In genomic region chr10:91166890-91167289, GRCm38 (mm10) we compare ENCODE assay signal across 8 mouse cellular contexts. TPM values are rescaled to one million over a fixed set of nuclear protein-coding genes. Genes with fewer than 3 reads are reported as not detected.
DNase-seq lines count a peak whose midpoint lies in the region; ATAC-seq and TF ChIP-seq lines count a peak whose summit lies in the region.

No protein-coding gene starts in this region.

- peaks cover 19% of the 10 kb centered on the region for H3K4me1 ChIP-seq in embryonic facial prominence, embryonic 12.5 days
- peaks cover 11 to 29% of the 10 kb centered on the region in 2 experiments; a peak in 3 of 4 replicates for H3K4me1 ChIP-seq in heart, embryonic 14.5 days (ENCODE audit: control insufficient read depth in 2 of 2, insufficient read depth in 2 of 2, low read length in 2 of 2)
- peaks cover 22% of the 10 kb centered on the region for H3K4me1 ChIP-seq in kidney, embryonic 16.5 days (ENCODE audit: insufficient read depth, low read length)
- H3K4me1 ChIP-seq in spleen, adult 2 months (ENCODE audit: control insufficient read depth, insufficient read depth, insufficient read length) = no peaks in the 10 kb centered on the region; the same call in 1 of the 2 replicates

- H3K4me3 ChIP-seq in embryonic facial prominence, embryonic 12.5 days = no peak overlapping the region
- H3K4me3 ChIP-seq in heart, embryonic 14.5 days (ENCODE audit: control insufficient read depth in 1 of 2, insufficient read depth in 1 of 2, low read depth in 1 of 2, low read length in 2 of 2) = peak overlapping the region; percentile 30 to 95; a peak in 3 of 4 replicates
- peak overlapping the region; percentile 31 for H3K4me3 ChIP-seq in kidney, embryonic 16.5 days (ENCODE audit: low read length)
- no peak overlapping the region for H3K4me3 ChIP-seq in spleen, adult 2 months (ENCODE audit: extremely low read depth, insufficient read depth, insufficient read length)

- TF ChIP-seq POLR2A in spleen, adult 2 months (IDR thresholded peaks at IDR 0.05; ENCODE audit: low read depth, low read length) = no peak

- peak; percentile 45 for ATAC-seq in Patski
- ATAC-seq in embryonic facial prominence, embryonic 12.5 days (ENCODE audit: insufficient number of reproducible peaks, insufficient read depth, low FRiP score, low TSS enrichment) = no peak
- ATAC-seq in heart, embryonic 14.5 days (ENCODE audit: insufficient number of reproducible peaks, insufficient read depth, low FRiP score, low read depth) = no peak
- no peak for ATAC-seq in kidney, embryonic 16.5 days (ENCODE audit: low FRiP score, low TSS enrichment)

- H3K4me2 ChIP-seq in embryonic facial prominence, embryonic 12.5 days (replicated peaks) = peak overlapping the region; percentile 35
- peak overlapping the region; percentile 68 for H3K4me2 ChIP-seq in heart, embryonic 14.5 days (ENCODE audit: low read length)
- H3K4me2 ChIP-seq in kidney, embryonic 16.5 days (replicated peaks; ENCODE audit: low read depth, low read length) = peak overlapping the region; percentile 68

- no peaks in the 10 kb centered on the region for H3K27me3 ChIP-seq in Patski
- H3K27me3 ChIP-seq in embryonic facial prominence, embryonic 12.5 days = no peaks in the 10 kb centered on the region
- H3K27me3 ChIP-seq in heart, embryonic 14.5 days (ENCODE audit: control insufficient read depth, insufficient read depth, low read length) = no peaks in the 10 kb centered on the region
- no peaks in the 10 kb centered on the region for H3K27me3 ChIP-seq in kidney, embryonic 16.5 days (ENCODE audit: insufficient read depth, low read length)
- H3K27me3 ChIP-seq in spleen, adult 2 months (ENCODE audit: control insufficient read depth, insufficient read depth, low read length) = no peaks in the 10 kb centered on the region

- WGBS in embryonic facial prominence, embryonic 12.5 days = 64% methylated on average over 5 of the region's 5 CpGs
- 53% methylated on average over 5 of the region's 5 CpGs for WGBS in heart, embryonic 14.5 days
- WGBS in kidney, embryonic 16.5 days = 54% methylated on average over 5 of the region's 5 CpGs
- 49% methylated on average over 5 of the region's 5 CpGs for WGBS in spleen, adult 2 months

- H3K9ac ChIP-seq in embryonic facial prominence, embryonic 12.5 days = no peak overlapping the region
- peak overlapping the region; percentile 100; the same call in 1 of the 2 replicates for H3K9ac ChIP-seq in heart, embryonic 14.5 days (ENCODE audit: low read length)
- 0 out of 2 replicates have a peak overlapping the region, but pooled peaks have one; percentile 35 for H3K9ac ChIP-seq in kidney, embryonic 16.5 days (replicated peaks; ENCODE audit: low read length)

- H3K9me3 ChIP-seq in embryonic facial prominence, embryonic 12.5 days = no peaks in the 10 kb centered on the region
- no peaks in the 10 kb centered on the region for H3K9me3 ChIP-seq in heart, embryonic 14.5 days (ENCODE audit: control insufficient read depth, low read length)
- H3K9me3 ChIP-seq in kidney, embryonic 16.5 days (ENCODE audit: low read length) = no peaks in the 10 kb centered on the region

- peak; percentile 80 for TF ChIP-seq CTCF in Patski (IDR thresholded peaks at IDR 0.05)
- peak; percentile 45; the same call in 1 of the 2 replicates for TF ChIP-seq CTCF in spleen, adult 2 months (IDR thresholded peaks at IDR 0.05; ENCODE audit: extremely low read depth, insufficient read depth, insufficient read length, insufficient replicate concordance)

- H3K36me3 ChIP-seq in embryonic facial prominence, embryonic 12.5 days = peaks cover 34% of the 10 kb centered on the region
- peaks cover 37% of the 10 kb centered on the region for H3K36me3 ChIP-seq in heart, embryonic 14.5 days (ENCODE audit: control insufficient read depth, insufficient read depth, low read length)
- H3K36me3 ChIP-seq in kidney, embryonic 16.5 days (ENCODE audit: insufficient read depth, low read length) = peaks cover 28% of the 10 kb centered on the region
- peaks cover 24% of the 10 kb centered on the region for H3K36me3 ChIP-seq in spleen, adult 2 months (ENCODE audit: control insufficient read depth, insufficient read depth, low read length)

- in situ Hi-C loops in Patski (cut with MboI; ENCODE audit: low pct_unique_long_range_greater_than_20kb) = no loop called here

- CTCF ChIA-PET in Patski (lab: Charles Lee) = interaction anchor here (0.6 to 5.5 kb wide), 13 partner anchors 9 to 83 kb away, joined by 3 to 80 read pairs (median 4); partner anchors contain the start of gene Tmpo

- DNase-seq in embryo, embryonic 10 days (ENCODE audit: low spot score) = peak; percentile 60
- DNase-seq in embryo, embryonic 9.5 days (ENCODE audit: extremely low spot score) = no peak
- DNase-seq in Patski (ENCODE audit: low read depth, low spot score) = no peak
- peak; percentile 73 for DNase-seq in lung, postnatal 14 days
- DNase-seq in spleen, adult 2 months (ENCODE audit: low read depth in 1 of 2, low spot score in 2 of 2) = peak in 1 of 2 experiments; percentile 74

- no peak overlapping the region for H3K27ac ChIP-seq in embryonic facial prominence, embryonic 12.5 days
- peak overlapping the region; percentile 88 to 91 for H3K27ac ChIP-seq in heart, embryonic 14.5 days (replicated peaks in 1 of 2; ENCODE audit: control insufficient read depth in 1 of 2, insufficient read depth in 1 of 2, low read depth in 2 of 2, low read length in 2 of 2)
- peak overlapping the region; percentile 69 for H3K27ac ChIP-seq in kidney, embryonic 16.5 days (ENCODE audit: low read length)
- no peak overlapping the region for H3K27ac ChIP-seq in spleen, adult 2 months (ENCODE audit: insufficient read depth, low read length)

- POLR2A ChIA-PET in Patski (lab: Charles Lee) = no interaction called here

RNA-seq across cellular contexts. Expression of gene Tmpo, which starts 14.2 kb away (rescaled TPM):
- polyA plus RNA-seq in Patski (2021) = 160 TPM
- polyA plus RNA-seq in embryonic facial prominence, embryonic 12.5 days (2016; fragmentation: Nextera tagmentation; extraction: Ambion mirVana) = 366 and 400 TPM in 2 replicates
- 170 and 181 TPM in 2 replicates for polyA plus RNA-seq in heart, embryonic 14.5 days (2014; fragmentation: Nextera tagmentation; extraction: Ambion mirVana)
- polyA plus RNA-seq in kidney, embryonic 16.5 days (2015; fragmentation: Nextera tagmentation; extraction: Ambion mirVana) = 191 and 202 TPM in 2 replicates
- 37.0 and 65.6 TPM in 2 replicates for polyA plus RNA-seq in spleen, adult 2 months (2012; rRNA removed)

RNA-seq across cellular contexts. Expression of gene Slc25a3, which starts 43.0 kb away (rescaled TPM):
- 919 TPM for polyA plus RNA-seq in Patski (2021)
- 400 and 412 TPM in 2 replicates for polyA plus RNA-seq in embryonic facial prominence, embryonic 12.5 days (2016; fragmentation: Nextera tagmentation; extraction: Ambion mirVana)
- polyA plus RNA-seq in heart, embryonic 14.5 days (2014; fragmentation: Nextera tagmentation; extraction: Ambion mirVana) = 1,147 and 1,166 TPM in 2 replicates
- 673 and 685 TPM in 2 replicates for polyA plus RNA-seq in kidney, embryonic 16.5 days (2015; fragmentation: Nextera tagmentation; extraction: Ambion mirVana)
- polyA plus RNA-seq in spleen, adult 2 months (2012; rRNA removed) = 173 and 245 TPM in 2 replicates

Comparison
In these comparisons a context has a peak if more than half of its experiments do, and no peak if none do; other contexts are left out.
1. DNase-seq: peak in embryo, embryonic 10 days (single experiment) and lung, postnatal 14 days (single experiment); none in embryo, embryonic 9.5 days (single experiment) and Patski (single experiment).
2. H3K27ac ChIP-seq: peak in heart, embryonic 14.5 days (2 of 2) and kidney, embryonic 16.5 days (single experiment); none in embryonic facial prominence, embryonic 12.5 days (single experiment) and spleen, adult 2 months (single experiment).
3. H3K4me3 ChIP-seq: peak in heart, embryonic 14.5 days (2 of 2) and kidney, embryonic 16.5 days (single experiment); none in embryonic facial prominence, embryonic 12.5 days (single experiment) and spleen, adult 2 months (single experiment).
4. Peak in every context shown above with its lines, with median percentiles within 50 percentile points of each other: H3K4me2 ChIP-seq.